Mouse (Mus musculus) liver, embryonic 14.5 days (tissue): ENCODE measurements around the gene Pigk. TPM values are rescaled to one million over a fixed set of nuclear protein-coding genes. Genes with fewer than 3 reads are reported as not detected.
A peak's percentile ranks its signal among the peaks of the same experiment; 100 is the strongest.

Experiments used
- ATAC-seq: fragments of 200-750 bp; cut with Nextera tagmentation; 2 replicates; pipeline ENCODE4 v1.8.0; 2017; ENCODE audit warnings: moderate number of reproducible peaks, mild to moderate bottlenecking, moderate library complexity; ENCODE audit not compliant: insufficient read depth
- DNase-seq, 3 experiments: peaks; one replicate each; pipeline ENCODE4 v3.0.0-alpha.2; 2012 to 2013; ENCODE audit warnings: low read depth in 3 of 3, low spot score in 3 of 3
- H3K27ac ChIP-seq: fragments of 300-500 bp; sonication (generic); 2 replicates; pipeline ENCODE4 v1.5.1; 2014; ENCODE audit warnings: moderate library complexity, mild to moderate bottlenecking, control low read depth, inconsistent platforms
- H3K27me3 ChIP-seq: fragments of 300-500 bp; sonication (generic); 2 replicates; pipeline ENCODE4 v1.6.1; 2014; ENCODE audit warnings: mild to moderate bottlenecking, low read length, moderate library complexity; ENCODE audit not compliant: control insufficient read depth, insufficient read depth
- H3K36me3 ChIP-seq: fragments of 300-500 bp; sonication (generic); replicated peaks from 2 replicates; pipeline ENCODE4 v1.6.1; 2014; ENCODE audit warnings: low read depth; ENCODE audit not compliant: control insufficient read depth, insufficient read depth
- H3K4me1 ChIP-seq, 2 experiments: fragments of 200-500 bp in 1 of 2; fragments of 300-500 bp in 1 of 2; sonication (generic) in 1 of 2; replicated peaks; 2 replicates each; pipeline ENCODE4 v1.6.1; 2012 to 2014; ENCODE audit warnings: antibody characterized with exemption in 1 of 2, inconsistent platforms in 1 of 2, low read length in 1 of 2; ENCODE audit not compliant: control insufficient read depth in 2 of 2, insufficient read depth in 2 of 2
- H3K4me2 ChIP-seq: fragments of 300-500 bp; sonication (generic); 2 replicates; pipeline ENCODE4 v1.6.1; 2014; ENCODE audit warnings: low read depth, mild to moderate bottlenecking, control low read depth, moderate library complexity
- H3K4me3 ChIP-seq, 2 experiments: fragments of 200-500 bp in 1 of 2; fragments of 300-500 bp in 1 of 2; sonication (generic) in 1 of 2; 2 replicates each; pipeline ENCODE4 v1.5.1; 2012 to 2014; ENCODE audit warnings: low read depth in 2 of 2, low read length in 2 of 2, mild to moderate bottlenecking in 2 of 2, control low read depth in 1 of 2, inconsistent platforms in 1 of 2, moderate library complexity in 1 of 2; ENCODE audit not compliant: insufficient read depth in 1 of 2
- H3K9ac ChIP-seq: fragments of 300-500 bp; sonication (generic); replicated peaks from 2 replicates; pipeline ENCODE4 v1.6.1; 2014; ENCODE audit warnings: mild to moderate bottlenecking, control low read depth, moderate library complexity
- H3K9me3 ChIP-seq: fragments of 300-500 bp; sonication (generic); 2 replicates; pipeline ENCODE4 v1.6.1; 2016; ENCODE audit warnings: low read length, mixed read lengths; ENCODE audit not compliant: control insufficient read depth
- CTCF ChIP-seq: IDR thresholded peaks from 2 replicates; pipeline ENCODE4 v1.5.1; 2016; ENCODE audit warnings: antibody characterized with exemption, low read depth, control low read depth
- EP300 ChIP-seq: IDR thresholded peaks from 2 replicates; pipeline ENCODE4 v1.6.1; 2016; ENCODE audit warnings: antibody characterized with exemption, low read depth
- WGBS: fragments of 180-500 bp; shearing (Covaris S2); extraction: QIAGEN DNeasy Blood & Tissue Kit; methylation state at CpG from one replicate; pipeline ENCODE4 v1.1.7; 2014; ENCODE audit not compliant: insufficient replicate concordance; 5-methylcytosine and 5-hydroxymethylcytosine counted together
- polyA plus RNA-seq, 2 experiments: library from polyadenylated mRNA; depleted of rRNA in 1 of 2; stranded (reverse) in 1 of 2; unstranded in 1 of 2; fragments of >200 nt; fragmentation: Nextera tagmentation in 1 of 2; extraction: Ambion mirVana in 1 of 2; gene quantifications; 2 replicates each; pipeline versions ENCODE4 v1.2.1 to v1.2.3; 2012 to 2014

The Pigk gene
- polyA plus RNA-seq, 2 experiments: 7.9 to 23.3 TPM

DNA sequence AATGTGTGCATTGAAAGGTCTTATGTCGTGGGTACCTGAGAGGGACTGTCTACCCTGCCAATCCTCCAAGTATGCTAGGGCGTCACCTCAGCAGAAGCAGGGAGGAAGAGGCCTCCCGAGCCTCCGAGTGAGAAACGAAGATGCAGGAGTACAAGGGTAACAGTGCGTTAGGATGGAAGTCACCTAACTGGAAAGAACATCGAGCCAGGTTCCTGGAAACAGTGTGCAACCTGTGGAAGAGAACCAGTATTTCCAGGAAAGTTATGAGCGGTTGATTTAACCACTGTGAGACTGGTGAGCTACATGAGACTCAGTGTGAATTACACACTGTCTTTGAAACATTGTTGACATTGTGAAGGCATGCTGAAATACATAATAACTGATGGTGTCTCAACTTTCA, 48.4 kb downstream of the Pigk start:
- no peaks in the 10 kb centered on the region for H3K36me3 ChIP-seq
- peak overlapping the region; percentile 73 for H3K4me2 ChIP-seq
- DNase-seq: peak in 1 of 3 experiments; percentile 55
- WGBS: 38% methylated on average over 8 of the region's 8 CpGs
- no peak for ATAC-seq
- no peaks in the 10 kb centered on the region for H3K9me3 ChIP-seq
- H3K4me1 ChIP-seq: peaks cover 25 to 41% of the 10 kb centered on the region in 2 experiments
- H3K9ac ChIP-seq: no peak overlapping the region
- peak overlapping the region; percentile 48 for H3K27ac ChIP-seq
- no peak overlapping the region for H3K4me3 ChIP-seq
- no peaks in the 10 kb centered on the region for H3K27me3 ChIP-seq
- TF ChIP-seq EP300: no peak
- TF ChIP-seq CTCF: no peak

DNA sequence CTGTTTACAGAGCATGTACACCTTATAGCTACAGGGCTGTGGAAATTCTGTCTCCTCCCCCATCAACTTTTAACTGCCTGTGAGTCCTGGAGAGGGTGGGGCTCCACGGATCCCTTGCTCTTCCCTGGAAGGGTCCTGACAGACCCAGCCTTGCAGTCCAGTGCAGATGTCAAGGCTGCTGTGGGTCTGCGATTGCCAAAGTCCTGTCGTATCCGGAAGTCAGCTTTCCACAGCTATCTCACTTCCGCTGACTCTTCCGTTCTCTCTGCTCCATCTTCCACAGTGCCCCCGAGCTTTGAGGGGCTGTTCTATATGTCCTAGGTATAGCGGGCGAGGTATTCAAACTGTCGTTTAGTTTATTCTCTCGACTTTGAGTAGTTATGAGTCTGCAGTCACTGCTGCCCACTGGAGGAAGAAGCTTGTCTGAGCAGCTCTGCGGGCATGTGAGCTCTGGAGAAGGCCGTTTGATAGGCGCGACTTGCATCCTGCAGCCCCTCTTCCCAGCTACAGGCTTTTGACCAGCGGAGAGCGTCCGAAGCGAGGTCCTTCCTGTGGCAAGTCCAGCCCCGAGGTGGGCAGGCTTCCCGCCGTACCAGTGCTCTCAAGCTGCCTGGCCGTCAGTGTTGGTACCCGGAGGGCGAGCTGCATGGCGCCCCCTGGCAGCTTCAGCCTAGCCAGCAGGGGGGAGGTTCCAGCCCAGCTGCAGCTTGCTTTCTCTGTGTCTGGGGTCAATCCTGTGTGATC, 49.4 kb downstream of the Pigk start:
- Histone ChIP-seq H3K9ac (peak overlapping the region; percentile 60), H3K9me3 (no peaks in the 10 kb centered on the region), H3K4me1 (peaks cover 17 to 32% of the 10 kb centered on the region in 2 experiments), H3K4me3 (peak overlapping the region; percentile 52 to 64), H3K27me3 (no peaks in the 10 kb centered on the region), H3K27ac (no peak overlapping the region; the same call in 1 of the 2 replicates), H3K36me3 (no peaks in the 10 kb centered on the region), H3K4me2 (peak overlapping the region; percentile 73)
- TF ChIP-seq CTCF (peak; percentile 88), EP300 (no peak)
- DNase-seq (no peak), ATAC-seq (peak; percentile 69)
- WGBS: 17% methylated on average over 26 of the region's 26 CpGs

DNA sequence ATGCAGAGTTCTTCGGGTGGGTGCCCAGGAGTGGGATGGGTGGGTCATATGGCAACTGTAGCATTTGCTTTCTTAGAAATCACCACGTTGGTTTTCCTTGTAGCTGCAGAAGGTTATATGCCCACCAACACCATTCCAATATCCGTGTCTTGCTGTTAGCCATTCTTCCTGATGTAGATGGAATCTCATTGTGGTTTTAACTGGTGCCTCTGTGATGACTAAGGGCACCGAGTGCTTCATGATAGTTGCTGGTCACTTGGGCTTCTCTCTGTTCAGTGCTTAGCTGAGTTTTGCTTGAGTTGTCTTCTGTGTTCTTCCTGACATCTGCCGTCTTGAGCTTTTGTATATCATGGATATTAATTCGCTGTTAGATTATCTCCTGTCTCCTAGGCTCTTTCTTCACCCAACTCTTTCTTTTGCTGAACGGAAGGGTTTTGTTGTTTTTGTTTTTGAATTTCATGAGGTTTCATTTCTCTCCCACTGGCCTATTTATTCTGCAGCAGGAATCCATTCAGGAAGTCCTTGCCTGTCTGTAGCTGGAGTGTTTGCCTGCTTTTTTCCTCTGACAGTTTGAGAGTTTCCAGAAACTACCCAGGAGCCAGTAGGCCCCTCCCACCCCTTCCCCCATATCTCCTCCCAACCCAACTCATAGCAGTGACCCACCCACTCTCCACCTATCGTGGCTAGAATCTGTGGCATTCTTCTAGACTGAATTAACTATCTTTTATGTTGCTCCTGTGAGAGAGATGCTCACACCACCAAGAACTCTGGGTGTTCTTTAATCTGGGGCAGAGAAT, 50.8 kb downstream of the Pigk start:
- WGBS: 28% methylated on average over 8 of the region's 8 CpGs
- DNase-seq (no peak), ATAC-seq (no peak)
- no peaks in the 10 kb centered on the region for H3K27me3 ChIP-seq
- no peak overlapping the region for H3K9ac ChIP-seq
- H3K4me3 ChIP-seq: no peak overlapping the region
- H3K9me3 ChIP-seq: no peaks in the 10 kb centered on the region
- no peak overlapping the region; the same call in 1 of the 2 replicates for H3K4me2 ChIP-seq
- H3K27ac ChIP-seq: no peak overlapping the region
- no peaks in the 10 kb centered on the region for H3K36me3 ChIP-seq
- H3K4me1 ChIP-seq: peaks cover 9 to 25% of the 10 kb centered on the region in 2 experiments; a peak in 3 of 4 replicates
- TF ChIP-seq EP300: no peak
- no peak for TF ChIP-seq CTCF

DNA sequence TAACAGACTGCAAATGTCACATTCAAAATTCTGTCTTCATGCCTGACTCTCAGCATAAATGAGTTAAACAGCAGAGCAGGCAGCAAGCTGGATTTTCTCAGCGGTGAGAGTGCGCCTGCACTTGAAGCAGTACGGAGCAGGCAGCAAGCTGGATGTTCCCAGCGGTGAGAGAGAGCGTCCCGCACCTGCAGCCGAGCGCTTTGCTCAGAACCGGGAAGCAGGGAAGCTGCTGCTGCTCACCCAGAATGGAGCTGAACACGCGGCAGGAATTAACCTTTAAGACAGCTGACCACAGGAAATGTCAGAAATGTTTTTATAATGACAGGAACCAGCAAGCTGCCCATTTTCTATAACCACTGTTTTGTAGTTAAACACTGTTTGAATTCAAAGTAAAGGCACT, 53.6 kb downstream of the Pigk start:
- Histone ChIP-seq H3K27me3 (no peaks in the 10 kb centered on the region), H3K27ac (no peak overlapping the region), H3K4me2 (no peak overlapping the region), H3K4me1 (peaks cover 9 to 15% of the 10 kb centered on the region in 2 experiments; a peak in 3 of 4 replicates), H3K9me3 (no peaks in the 10 kb centered on the region), H3K9ac (no peak overlapping the region), H3K4me3 (no peak overlapping the region), H3K36me3 (no peaks in the 10 kb centered on the region)
- DNase-seq: no peak
- 82% methylated on average over 11 of the region's 11 CpGs for WGBS
- no peak for ATAC-seq
- no peak for TF ChIP-seq EP300
- no peak for TF ChIP-seq CTCF

DNA sequence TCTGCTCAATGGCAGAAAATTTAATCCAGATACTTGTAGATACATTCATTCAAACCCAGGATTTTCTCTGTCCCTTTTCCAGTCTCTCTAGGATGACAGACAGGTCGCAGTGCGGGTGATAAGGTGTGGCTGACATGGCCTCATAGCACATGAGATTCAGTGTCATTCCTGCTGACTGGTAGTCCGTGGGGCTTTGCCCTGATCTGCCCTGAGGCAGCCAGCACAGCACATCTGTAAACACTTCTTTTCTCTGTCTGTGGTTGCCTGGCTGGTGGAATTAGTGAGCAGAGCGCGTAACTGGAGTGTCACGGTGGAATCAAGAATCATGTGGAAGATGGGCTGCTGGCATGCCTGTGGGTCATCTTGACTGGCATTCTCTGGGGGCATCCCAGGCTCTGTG, 56.2 kb downstream of the Pigk start:
- ATAC-seq: no peak
- H3K27me3 ChIP-seq: no peaks in the 10 kb centered on the region
- no peak for TF ChIP-seq CTCF
- no peak for TF ChIP-seq EP300

More for the DNA sequence above, 56.2 kb downstream of the Pigk start:
- Histone ChIP-seq H3K36me3 (no peaks in the 10 kb centered on the region), H3K9me3 (no peaks in the 10 kb centered on the region), H3K4me3 (no peak overlapping the region), H3K9ac (no peak overlapping the region), H3K4me1 (peaks cover 1% of the 10 kb centered on the region in 2 experiments; a peak in 2 of 4 replicates), H3K27ac (no peak overlapping the region), H3K4me2 (no peak overlapping the region)
- no peak for DNase-seq
- 80% methylated on average over 6 of the region's 6 CpGs for WGBS
